Mouse (Mus musculus) liver, adult 2 months (tissue): ENCODE data around the gene Ubtd1. TPM values are rescaled to one million over a fixed set of nuclear protein-coding genes. Genes with fewer than 3 reads are reported as not detected.

Experiments
- DNase-seq: peaks from one replicate; pipeline ENCODE4 v3.0.0-alpha.2; 2011; ENCODE audit warnings: low read depth, low spot score; ENCODE audit errors: extremely low read depth
- H3K27ac ChIP-seq: fragments of 200-500 bp; replicated peaks from 2 replicates; pipeline ENCODE4 v1.5.1; 2012; ENCODE audit warnings: low read depth, mild to moderate bottlenecking, control low read depth, inconsistent platforms, low read length; ENCODE audit not compliant: insufficient read depth
- H3K27me3 ChIP-seq: fragments of 200-500 bp; 2 replicates; pipeline ENCODE4 v1.6.1; 2012; ENCODE audit warnings: mild to moderate bottlenecking, moderate library complexity, low read length, inconsistent platforms; ENCODE audit not compliant: control insufficient read depth, insufficient read depth
- H3K36me3 ChIP-seq: fragments of 200-500 bp; 2 replicates; pipeline ENCODE4 v1.6.1; 2012; ENCODE audit warnings: low read length, inconsistent platforms; ENCODE audit not compliant: control insufficient read depth, insufficient read depth
- H3K4me1 ChIP-seq: fragments of 200-500 bp; 2 replicates; pipeline ENCODE4 v1.6.1; 2011; ENCODE audit warnings: low read length; ENCODE audit not compliant: control insufficient read depth, insufficient read depth
- H3K4me3 ChIP-seq: fragments of 200-500 bp; 2 replicates; pipeline ENCODE4 v1.5.1; 2011; ENCODE audit warnings: low read depth, mild to moderate bottlenecking, control low read depth, low read length, moderate library complexity; ENCODE audit not compliant: insufficient read depth
- H3K79me2 ChIP-seq: fragments of 200-500 bp; 2 replicates; pipeline ENCODE4 v1.6.1; 2012; ENCODE audit warnings: inconsistent platforms, mild to moderate bottlenecking, low read length, moderate library complexity; ENCODE audit not compliant: control insufficient read depth, insufficient read depth
- H3K9ac ChIP-seq: fragments of 200-500 bp; 2 replicates; pipeline ENCODE4 v1.6.1; 2012; ENCODE audit warnings: low read depth, mild to moderate bottlenecking, control low read depth, inconsistent platforms, low read length
- CTCF ChIP-seq: fragments of 200-500 bp; IDR thresholded peaks from 2 replicates; pipeline ENCODE4 v1.5.1; 2011; ENCODE audit warnings: low read depth, low read length, control low read depth
- POLR2A ChIP-seq: fragments of 200-500 bp; IDR thresholded peaks from 2 replicates; pipeline ENCODE4 v1.6.1; 2011; ENCODE audit warnings: low read length, control low read depth; ENCODE audit not compliant: insufficient read depth; ENCODE audit errors: extremely low read depth
- WGBS: fragments of 180-500 bp; shearing (Covaris S2); methylation state at CpG from one replicate; pipeline ENCODE4 v1.1.7; 2018; 5-methylcytosine and 5-hydroxymethylcytosine counted together
- polyA plus RNA-seq: library from polyadenylated mRNA; depleted of rRNA; stranded (reverse); fragments of >200 nt; gene quantifications from 2 replicates; pipeline ENCODE4 v1.2.3, GENCODE M21; 2012
- total RNA-seq: library from RNA; depleted of rRNA; stranded (reverse); fragments of >200 nt; gene quantifications from 2 replicates; pipeline ENCODE4 v1.2.3, GENCODE M21; 2014

Gene Ubtd1
- total and polyA plus RNA-seq, 2 experiments: 4.6 to 15.3 TPM

GRCm38 (mm10) chr19:42017399-42018247 is 36.1 kb downstream of the Ubtd1 start:
- H3K27ac ChIP-seq: no peak overlapping the region; the same call in 1 of the 2 replicates
- TF ChIP-seq POLR2A (no peak), CTCF (no peak)
- H3K4me3 ChIP-seq: no peak overlapping the region
- DNase-seq: peak; percentile 56
- H3K27me3 ChIP-seq: no peaks in the 10 kb centered on the region
- WGBS: 58% methylated on average over 8 of the region's 8 CpGs
- H3K4me1 ChIP-seq: peaks cover 10% of the 10 kb centered on the region
- H3K36me3 ChIP-seq: no peaks in the 10 kb centered on the region
- H3K9ac ChIP-seq: no peak overlapping the region
- H3K79me2 ChIP-seq: peaks cover 13% of the 10 kb centered on the region; the same call in 1 of the 2 replicates

GRCm38 (mm10) chr19:42019011-42019522 is 37.5 kb downstream of the Ubtd1 start:
- no peak overlapping the region for H3K9ac ChIP-seq
- no peak overlapping the region for H3K27ac ChIP-seq
- no peak overlapping the region for H3K4me3 ChIP-seq
- peaks cover 15% of the 10 kb centered on the region; the same call in 1 of the 2 replicates for H3K79me2 ChIP-seq
- no peaks in the 10 kb centered on the region for H3K27me3 ChIP-seq
- no peak for DNase-seq
- TF ChIP-seq POLR2A (no peak), CTCF (no peak)
- 69% methylated on average over 4 of the region's 4 CpGs for WGBS
- H3K4me1 ChIP-seq: peaks cover 10% of the 10 kb centered on the region
- no peaks in the 10 kb centered on the region for H3K36me3 ChIP-seq

GRCm38 (mm10) chr19:42021681-42022541 is 40.3 kb downstream of the Ubtd1 start:
- H3K9ac ChIP-seq: no peak overlapping the region
- no peak overlapping the region for H3K27ac ChIP-seq
- H3K36me3 ChIP-seq: no peaks in the 10 kb centered on the region
- DNase-seq: no peak
- TF ChIP-seq POLR2A (no peak), CTCF (no peak)
- no peak overlapping the region for H3K4me3 ChIP-seq
- no peaks in the 10 kb centered on the region for H3K27me3 ChIP-seq
- whole genome bisulfite sequencing: 74% methylated on average over 10 of the region's 10 CpGs
- H3K79me2 ChIP-seq: peaks cover 18% of the 10 kb centered on the region; the same call in 1 of the 2 replicates
- H3K4me1 ChIP-seq: peaks cover 8% of the 10 kb centered on the region

- 84% methylated on average over 2 of the region's 2 CpGs for WGBS
- H3K27ac ChIP-seq: no peak overlapping the region
- DNase-seq: no peak
- TF ChIP-seq POLR2A (no peak), CTCF (no peak)
- H3K36me3 ChIP-seq: no peaks in the 10 kb centered on the region
- peaks cover 6% of the 10 kb centered on the region for H3K4me1 ChIP-seq
- no peak overlapping the region for H3K4me3 ChIP-seq
- no peak overlapping the region for H3K9ac ChIP-seq
- peaks cover 21% of the 10 kb centered on the region; the same call in 1 of the 2 replicates for H3K79me2 ChIP-seq
- H3K27me3 ChIP-seq: no peaks in the 10 kb centered on the region
These were observed 40.9 kb downstream of the Ubtd1 start for GRCm38 (mm10) chr19:42022542-42022848.

DNA sequence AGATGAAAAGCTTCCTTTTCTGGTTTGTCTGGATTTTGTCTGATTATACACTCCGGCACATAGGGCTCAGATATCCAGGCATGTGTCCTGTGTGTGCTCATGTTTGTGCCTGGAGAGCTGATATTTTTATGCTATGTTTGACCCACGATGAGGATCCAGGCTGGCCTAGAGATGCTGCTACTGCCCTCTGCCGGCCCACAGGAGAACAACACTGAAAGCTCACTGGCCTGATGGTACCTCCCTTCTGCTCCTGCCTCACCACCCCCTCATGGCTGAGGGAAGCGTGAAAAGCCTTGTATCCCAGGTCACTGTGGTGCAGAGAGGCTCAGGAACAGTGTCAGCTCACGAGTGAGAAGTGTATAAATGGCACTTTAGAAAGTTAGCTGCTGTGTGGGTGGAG is 44.6 kb downstream of the Ubtd1 start:
- Histone ChIP-seq H3K79me2 (peaks cover 19% of the 10 kb centered on the region; the same call in 1 of the 2 replicates), H3K36me3 (no peaks in the 10 kb centered on the region), H3K4me1 (no peaks in the 10 kb centered on the region), H3K27me3 (no peaks in the 10 kb centered on the region), H3K27ac (no peak overlapping the region), H3K9ac (no peak overlapping the region), H3K4me3 (no peak overlapping the region)
- TF ChIP-seq CTCF: peak; percentile 99
- no peak for TF ChIP-seq POLR2A
- DNase-seq: peak; percentile 41
- 5% methylated on average over 5 of the region's 5 CpGs for WGBS
